ENCODE assay signal across 14 mouse cellular contexts in genomic region chr13:85035903-85036302, GRCm38 (mm10).
"Had no signal": no experiment of that assay in that cellular context is flagged by ENCODE, and none has a peak within 500 bp of the region (broad histone marks: within the 10 kb centered on the region; RNA-seq: fewer than 3 reads in every experiment).

No protein-coding gene starts in this region.

- DNase-seq: lung, adult 18-20 months; lung, embryonic 14.5 days; lung, postnatal 10 days; lung, postnatal 4 days; midbrain, embryonic 14.5 days; right cerebral cortex, postnatal 14 days; thymus, adult 18-20 months; thymus, postnatal 14 days; thymus, postnatal 36 days had no signal

- H3K27ac ChIP-seq: liver, embryonic 14.5 days; midbrain, embryonic 10.5 days; midbrain, embryonic 12.5 days; neural tube, embryonic 12.5 days had no signal

- ATAC-seq: midbrain, embryonic 16.5 days had no signal

- H3K9ac ChIP-seq: liver, embryonic 14.5 days; lung, embryonic 14.5 days; midbrain, embryonic 12.5 days; neural tube, embryonic 12.5 days had no signal

- H3K4me1 ChIP-seq: midbrain, embryonic 10.5 days; midbrain, embryonic 12.5 days; neural tube, embryonic 12.5 days had no signal

- H3K36me3 ChIP-seq: midbrain, embryonic 10.5 days; midbrain, embryonic 12.5 days; neural tube, embryonic 12.5 days had no signal

- H3K4me3 ChIP-seq: midbrain, embryonic 10.5 days; midbrain, embryonic 12.5 days; neural tube, embryonic 12.5 days had no signal

- H3K27me3 ChIP-seq: midbrain, embryonic 12.5 days; neural tube, embryonic 12.5 days had no signal
